21 mouse cellular contexts compared by ENCODE assay signal in genomic region chr7:116816494-116816893, GRCm38 (mm10).
"Had no signal": no experiment of that assay in that cellular context is flagged by ENCODE, and none has a peak within 500 bp of the region (broad histone marks: within the 10 kb centered on the region; RNA-seq: fewer than 3 reads in every experiment).

No protein-coding gene starts in this region.

- H3K27me3 ChIP-seq: limb, embryonic 12.5 days; limb, embryonic 15.5 days; midbrain, embryonic 12.5 days; neural tube, embryonic 13.5 days had no signal

- H3K4me1 ChIP-seq: limb, embryonic 12.5 days; limb, embryonic 15.5 days; midbrain, embryonic 12.5 days; neural tube, embryonic 13.5 days had no signal

- DNase-seq: kidney, adult 2 months; kidney, postnatal 25 days; layer of hippocampus, adult 9-11 months; liver, postnatal 0 days; lung, embryonic 14.5 days; retina, postnatal 1 day; thymus, adult 2 months; thymus, postnatal 14 days; thymus, postnatal 4 days had no signal

- H3K4me2 ChIP-seq: limb, embryonic 12.5 days; limb, embryonic 15.5 days; liver, embryonic 11.5 days; lung, embryonic 14.5 days; midbrain, embryonic 12.5 days; neural tube, embryonic 13.5 days had no signal

- H3K36me3 ChIP-seq: limb, embryonic 12.5 days; limb, embryonic 15.5 days; midbrain, embryonic 12.5 days; neural tube, embryonic 13.5 days had no signal

- H3K9me3 ChIP-seq: limb, embryonic 12.5 days; limb, embryonic 15.5 days; midbrain, embryonic 12.5 days; neural tube, embryonic 13.5 days had no signal

- H3K4me3 ChIP-seq: layer of hippocampus, adult 2 months; limb, embryonic 12.5 days; limb, embryonic 15.5 days; midbrain, embryonic 12.5 days; myocyte; neural tube, embryonic 13.5 days had no signal

- H3K9ac ChIP-seq: limb, embryonic 12.5 days; limb, embryonic 15.5 days; liver, embryonic 14.5 days; liver, postnatal 0 days; lung, embryonic 14.5 days; midbrain, embryonic 12.5 days; neural tube, embryonic 13.5 days had no signal

- H3K27ac ChIP-seq: kidney, postnatal 0 days; layer of hippocampus, adult 2 months; limb, embryonic 12.5 days; limb, embryonic 15.5 days; liver, embryonic 14.5 days; macrophage; midbrain, embryonic 12.5 days; neural tube, embryonic 13.5 days had no signal

- ATAC-seq: liver, postnatal 0 days; lung, postnatal 0 days; midbrain, embryonic 16.5 days had no signal
